Mouse (Mus musculus): ENCODE measurements around the gene Thnsl1. TPM values are rescaled to one million over a fixed set of nuclear protein-coding genes. Genes with fewer than 3 reads are reported as not detected.

Thnsl1 gene
- 7.3 and 9.4 TPM in 2 replicates for total RNA-seq (2012; rRNA removed)

- in situ Hi-C loops (cut with MboI; ENCODE audit: low sequenced_read_pairs in 2 of 2, unreplicated experiment in 2 of 2) = no loop called here
- Histone ChIP-seq H3K4me3 (ENCODE audit: insufficient read depth in 1 of 2, low read depth in 1 of 2, low read length in 2 of 2, poor library complexity in 1 of 2, severe bottlenecking in 1 of 2) (peak within 1 kb of the TSS; percentile 77 to 80), H3K9me3 (ENCODE audit: control insufficient read depth, insufficient read depth, low read depth, low read length) (no peaks in the 10 kb centered on the region), H3K36me3 (ENCODE audit: control insufficient read depth, insufficient read depth, low read length, poor library complexity, severe bottlenecking) (no peaks in the 10 kb centered on the region), H3K9ac (ENCODE audit: insufficient read depth, low read depth, low read length, poor library complexity, severe bottlenecking) (peak within 1 kb of the TSS; percentile 89), H3K4me1 (ENCODE audit: control insufficient read depth in 2 of 2, insufficient read depth in 2 of 2, low read length in 2 of 2, poor library complexity in 1 of 2) (0 out of 4 replicates have a peak, but pooled peaks cover 0 to 2% of the 10 kb centered on the region in 2 experiments), H3K27ac (ENCODE audit: insufficient read depth, low read depth, low read length, poor library complexity, severe bottlenecking) (peak within 1 kb of the TSS; percentile 58; the same call in 1 of the 2 replicates)
- peak; percentile 98 for DNase-seq (ENCODE audit: low read depth, low spot score)
- TF ChIP-seq HCFC1 (IDR thresholded peaks at IDR 0.05; ENCODE audit: borderline replicate concordance, insufficient read depth, low read length) = no peak
- TF ChIP-seq ZC3H11A (IDR thresholded peaks at IDR 0.05; ENCODE audit: borderline replicate concordance, low read depth, low read length) = no peak
- no peak for TF ChIP-seq CHD2 (IDR thresholded peaks at IDR 0.05; ENCODE audit: low read depth, low read length)
Measured at GRCm38 (mm10) chr2:21204912-21205830, at the start of gene Thnsl1, which contains the start of gene Enkur. Thnsl1 (plus strand) TSS chr2:21205724. Enkur (minus strand) TSS chr2:21205365.

GRCm38 (mm10) chr2:21164296-21164695, 41.2 kb upstream of the Thnsl1 start:
- no peak for TF ChIP-seq ZC3H11A (IDR thresholded peaks at IDR 0.05; ENCODE audit: borderline replicate concordance, low read depth, low read length)
- TF ChIP-seq ZNF384 (IDR thresholded peaks at IDR 0.05; ENCODE audit: low read depth, low read length) = 0 out of 2 replicates have a peak, but pooled peaks have one; percentile 31
- no peak overlapping the region for H3K9ac ChIP-seq (ENCODE audit: insufficient read depth, low read depth, low read length, poor library complexity, severe bottlenecking)
- no peaks in the 10 kb centered on the region for H3K36me3 ChIP-seq (ENCODE audit: control insufficient read depth, insufficient read depth, low read length, poor library complexity, severe bottlenecking)
- in situ Hi-C loops (cut with MboI; ENCODE audit: low sequenced_read_pairs in 2 of 2, unreplicated experiment in 2 of 2) = no loop called here
- DNase-seq (ENCODE audit: low read depth, low spot score) = no peak
- no peaks in the 10 kb centered on the region for H3K4me1 ChIP-seq (ENCODE audit: control insufficient read depth in 2 of 2, insufficient read depth in 2 of 2, low read length in 2 of 2, poor library complexity in 1 of 2)
- H3K9me3 ChIP-seq (ENCODE audit: control insufficient read depth, insufficient read depth, low read depth, low read length) = no peaks in the 10 kb centered on the region
- no peak overlapping the region for H3K4me3 ChIP-seq (ENCODE audit: insufficient read depth in 1 of 2, low read depth in 1 of 2, low read length in 2 of 2, poor library complexity in 1 of 2, severe bottlenecking in 1 of 2)
- no peak overlapping the region for H3K27ac ChIP-seq (ENCODE audit: insufficient read depth, low read depth, low read length, poor library complexity, severe bottlenecking)

- no peak for TF ChIP-seq ZC3H11A (IDR thresholded peaks at IDR 0.05; ENCODE audit: borderline replicate concordance, low read depth, low read length)
- TF ChIP-seq MAFK (IDR thresholded peaks at IDR 0.05; ENCODE audit: insufficient read depth, low read depth, low read length) = no peak
- TF ChIP-seq ZNF384 (IDR thresholded peaks at IDR 0.05; ENCODE audit: low read depth, low read length) = no peak
- TF ChIP-seq HCFC1 (IDR thresholded peaks at IDR 0.05; ENCODE audit: borderline replicate concordance, insufficient read depth, low read length) = no peak
- TF ChIP-seq CHD2 (IDR thresholded peaks at IDR 0.05; ENCODE audit: low read depth, low read length) = no peak
- H3K4me3 ChIP-seq (ENCODE audit: insufficient read depth in 1 of 2, low read depth in 1 of 2, low read length in 2 of 2, poor library complexity in 1 of 2, severe bottlenecking in 1 of 2) = no peak overlapping the region
- no peaks in the 10 kb centered on the region for H3K36me3 ChIP-seq (ENCODE audit: control insufficient read depth, insufficient read depth, low read length, poor library complexity, severe bottlenecking)
- DNase-seq (ENCODE audit: low read depth, low spot score) = no peak
- H3K4me1 ChIP-seq (ENCODE audit: control insufficient read depth in 2 of 2, insufficient read depth in 2 of 2, low read length in 2 of 2, poor library complexity in 1 of 2) = no peaks in the 10 kb centered on the region
- H3K9me3 ChIP-seq (ENCODE audit: control insufficient read depth, insufficient read depth, low read depth, low read length) = no peaks in the 10 kb centered on the region
- in situ Hi-C loops (cut with MboI; ENCODE audit: low sequenced_read_pairs in 2 of 2, unreplicated experiment in 2 of 2) = no loop called here
- no peak overlapping the region for H3K9ac ChIP-seq (ENCODE audit: insufficient read depth, low read depth, low read length, poor library complexity, severe bottlenecking)
- no peak overlapping the region for H3K27ac ChIP-seq (ENCODE audit: insufficient read depth, low read depth, low read length, poor library complexity, severe bottlenecking)
Measured at GRCm38 (mm10) chr2:21167916-21168315, 37.6 kb upstream of the Thnsl1 start.

- DNase-seq (ENCODE audit: low read depth, low spot score) = no peak
- Histone ChIP-seq H3K36me3 (ENCODE audit: control insufficient read depth, insufficient read depth, low read length, poor library complexity, severe bottlenecking) (no peaks in the 10 kb centered on the region), H3K27ac (ENCODE audit: insufficient read depth, low read depth, low read length, poor library complexity, severe bottlenecking) (no peak overlapping the region), H3K9me3 (ENCODE audit: control insufficient read depth, insufficient read depth, low read depth, low read length) (no peaks in the 10 kb centered on the region), H3K9ac (ENCODE audit: insufficient read depth, low read depth, low read length, poor library complexity, severe bottlenecking) (no peak overlapping the region), H3K4me1 (ENCODE audit: control insufficient read depth in 2 of 2, insufficient read depth in 2 of 2, low read length in 2 of 2, poor library complexity in 1 of 2) (no peaks in the 10 kb centered on the region), H3K4me3 (ENCODE audit: insufficient read depth in 1 of 2, low read depth in 1 of 2, low read length in 2 of 2, poor library complexity in 1 of 2, severe bottlenecking in 1 of 2) (no peak overlapping the region)
- in situ Hi-C loops (cut with MboI; ENCODE audit: low sequenced_read_pairs in 2 of 2, unreplicated experiment in 2 of 2) = no loop called here
- TF ChIP-seq HCFC1 (IDR thresholded peaks at IDR 0.05; ENCODE audit: borderline replicate concordance, insufficient read depth, low read length) (no peak), CHD2 (IDR thresholded peaks at IDR 0.05; ENCODE audit: low read depth, low read length) (no peak), ZC3H11A (IDR thresholded peaks at IDR 0.05; ENCODE audit: borderline replicate concordance, low read depth, low read length) (no peak), ZNF384 (IDR thresholded peaks at IDR 0.05; ENCODE audit: low read depth, low read length) (no peak), MAFK (IDR thresholded peaks at IDR 0.05; ENCODE audit: insufficient read depth, low read depth, low read length) (no peak)
Measured at GRCm38 (mm10) chr2:21172797-21173196, 32.7 kb upstream of the Thnsl1 start.

Data from ES-E14 (cell line).